Mouse (Mus musculus) megakaryocyte progenitor cell, adult 5-6 weeks (primary cell): Measurements from ENCODE around the gene Vps13d. TPM values are rescaled to one million over a fixed set of nuclear protein-coding genes. Genes with fewer than 3 reads are reported as not detected.

Source experiments
- ATAC-seq: replicated peaks from 2 replicates; pipeline ENCODE4 v1.8.0; 2016; ENCODE audit warnings: mild to moderate bottlenecking, moderate TSS enrichment, inconsistent platforms; ENCODE audit not compliant: poor library complexity
- total RNA-seq, 2 experiments: library from RNA; stranded (forward) in 1 of 2; stranded (reverse) in 1 of 2; fragments of 157-497, 149-512 nt in 1 of 2; fragments of 200-1000 nt in 1 of 2; gene quantifications; 2 replicates each; pipeline versions ENCODE4 v1.2.3 to v1.2.4; 2015 to 2017

The Vps13d gene
- total RNA-seq, 2 experiments from 2014 or later = 19.9 to 45.6 TPM

- peak; percentile 42; the same call in 1 of the 2 replicates for ATAC-seq
These were observed 208.6 kb downstream of the Vps13d start for GRCm38 (mm10) chr4:144986016-144986805.

- ATAC-seq = no peak
These were observed 210.9 kb downstream of the Vps13d start for GRCm38 (mm10) chr4:144983821-144984371.

DNA sequence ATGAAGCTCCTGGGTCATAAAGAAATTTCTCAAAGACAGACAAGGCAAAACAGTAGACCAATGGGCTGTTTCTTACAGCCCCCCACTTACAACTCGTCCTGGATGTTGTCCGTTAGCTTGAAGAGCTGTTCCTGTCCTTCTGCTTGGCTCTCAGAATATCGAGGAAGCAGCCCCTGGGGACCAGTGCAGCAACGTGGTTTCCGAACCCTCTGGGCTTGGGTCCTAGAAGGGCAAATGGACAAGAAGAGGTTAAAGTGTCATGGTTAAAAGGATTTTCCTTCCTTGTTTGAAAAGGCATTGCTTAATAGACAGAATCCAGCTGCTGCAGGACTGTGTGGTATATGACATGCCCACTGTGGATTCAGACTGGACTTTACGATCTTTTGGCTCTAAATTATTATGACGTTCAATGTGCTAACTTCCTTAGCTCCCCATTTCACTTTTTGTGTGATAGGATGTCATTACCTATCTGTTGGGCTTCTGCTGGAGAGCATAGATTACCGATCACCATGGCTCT lies 211.5 kb downstream of the Vps13d start:
- ATAC-seq = no peak

DNA sequence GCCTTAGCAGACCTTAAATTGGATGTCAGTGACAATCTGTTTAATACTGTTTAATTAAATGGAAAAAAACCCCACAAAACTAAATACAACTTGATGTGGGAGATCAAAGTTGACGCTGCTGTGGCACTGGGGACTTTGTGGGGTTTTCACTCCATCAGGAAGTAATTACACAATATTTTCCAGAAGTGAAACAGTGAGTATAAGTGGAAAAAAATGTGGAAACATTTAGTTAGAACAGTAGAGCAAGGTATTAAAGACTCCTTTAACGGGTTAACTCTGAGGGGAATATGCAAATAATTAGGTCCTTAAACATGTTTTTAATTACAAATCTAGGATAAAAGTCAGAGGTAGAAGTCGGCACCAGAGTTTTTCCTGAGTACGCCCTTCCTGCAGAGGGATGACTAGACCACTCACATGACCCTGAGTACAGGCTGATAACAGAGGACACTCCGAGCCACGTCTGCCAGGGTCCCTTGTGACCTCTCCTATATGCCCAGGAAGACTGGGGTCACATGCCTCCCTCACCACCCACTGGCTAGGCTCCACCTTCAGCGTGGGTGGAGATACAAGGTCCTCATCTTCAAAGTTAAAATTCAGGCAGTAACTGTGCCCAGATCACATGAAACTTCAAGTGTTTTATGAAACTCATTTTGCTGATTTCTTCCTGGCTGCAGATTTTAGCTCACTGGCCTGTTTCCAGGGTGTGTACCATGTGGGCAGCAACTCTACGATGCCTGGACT lies 213.8 kb downstream of the Vps13d start:
- peak; percentile 77 for ATAC-seq

DNA sequence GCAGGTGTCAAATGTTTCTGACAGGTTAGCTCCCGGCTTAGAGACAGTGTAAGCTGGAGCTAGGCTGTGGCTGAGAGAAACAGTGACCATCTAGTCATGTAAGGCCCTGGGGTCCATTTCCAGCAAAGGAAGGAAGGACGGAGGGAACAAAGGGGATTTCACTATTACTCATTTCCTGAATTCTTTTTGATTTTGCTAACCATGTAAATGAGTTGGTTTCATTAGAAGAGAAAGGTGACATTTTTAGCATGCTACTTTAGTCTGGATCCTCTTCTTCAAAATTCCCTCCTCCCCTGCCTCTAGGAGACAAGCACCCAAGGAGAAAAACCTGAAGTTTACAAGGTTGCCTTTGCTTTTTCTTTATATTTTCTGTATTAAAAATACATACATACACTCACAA lies 214.7 kb downstream of the Vps13d start:
- ATAC-seq = 0 out of 2 replicates have a peak, but pooled peaks have one; percentile 13

GRCm38 (mm10) chr4:144978039-144978438 lies 216.8 kb downstream of the Vps13d start:
- ATAC-seq = no peak

GRCm38 (mm10) chr4:144977057-144977456 lies 217.7 kb downstream of the Vps13d start:
- no peak for ATAC-seq

GRCm38 (mm10) chr4:144975505-144975904 lies 219.3 kb downstream of the Vps13d start:
- no peak for ATAC-seq

DNA sequence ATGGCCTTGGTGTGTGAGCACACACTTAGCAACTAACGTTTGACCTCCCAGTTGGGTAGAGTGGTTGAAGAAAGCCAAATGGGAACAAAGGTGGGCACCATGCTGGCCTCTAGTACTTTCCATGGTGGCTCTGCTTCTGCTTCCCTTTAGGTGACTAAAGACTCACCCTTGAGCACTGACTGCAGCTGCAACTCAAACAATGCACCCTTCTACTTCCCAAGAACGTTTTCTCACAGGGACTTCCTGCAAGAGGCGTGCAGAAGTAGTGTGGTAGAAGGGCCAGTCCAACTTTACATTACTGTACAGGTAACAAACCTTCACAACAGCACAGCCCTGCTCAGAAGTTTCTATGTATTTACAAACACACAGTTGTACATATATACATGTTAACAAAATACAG lies 220.3 kb downstream of the Vps13d start:
- ATAC-seq = peak; percentile 17

DNA sequence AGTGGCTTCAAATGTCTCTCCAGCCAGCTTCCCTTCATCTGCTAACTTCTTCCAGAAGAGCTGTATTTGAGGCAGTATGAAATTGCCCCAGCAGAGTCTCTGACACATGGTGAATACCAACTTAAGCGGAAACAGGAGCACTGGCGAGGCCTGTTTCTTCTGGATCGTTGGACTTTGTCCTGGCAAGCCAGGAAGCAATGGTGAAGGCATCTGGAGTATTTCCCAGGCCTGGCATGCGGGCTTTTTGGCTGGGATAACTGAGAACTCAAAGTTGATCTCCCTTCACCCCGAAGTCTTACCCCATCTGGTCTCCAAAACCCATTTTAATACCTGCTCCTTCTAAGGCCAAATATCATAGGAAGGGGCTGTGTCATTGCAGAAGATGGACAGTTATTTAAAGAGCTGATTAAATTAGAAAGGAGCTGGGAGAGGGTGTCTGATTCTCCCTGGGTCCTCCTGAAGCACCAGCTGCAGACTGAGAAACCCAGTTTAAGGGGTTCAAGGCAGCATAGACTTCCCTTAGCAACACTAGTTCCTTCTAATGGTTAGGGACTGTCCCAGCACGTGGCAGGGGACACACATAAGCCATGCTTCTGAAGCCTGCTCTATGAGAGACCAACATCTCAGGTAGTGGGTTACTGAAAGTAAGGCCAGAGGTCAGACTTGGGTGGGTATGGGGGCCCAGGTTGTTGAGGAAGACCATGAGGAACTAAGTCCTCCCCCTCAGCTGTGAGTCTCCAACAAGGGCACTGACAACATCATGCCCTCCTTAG lies 221.7 kb downstream of the Vps13d start:
- ATAC-seq = no peak

DNA sequence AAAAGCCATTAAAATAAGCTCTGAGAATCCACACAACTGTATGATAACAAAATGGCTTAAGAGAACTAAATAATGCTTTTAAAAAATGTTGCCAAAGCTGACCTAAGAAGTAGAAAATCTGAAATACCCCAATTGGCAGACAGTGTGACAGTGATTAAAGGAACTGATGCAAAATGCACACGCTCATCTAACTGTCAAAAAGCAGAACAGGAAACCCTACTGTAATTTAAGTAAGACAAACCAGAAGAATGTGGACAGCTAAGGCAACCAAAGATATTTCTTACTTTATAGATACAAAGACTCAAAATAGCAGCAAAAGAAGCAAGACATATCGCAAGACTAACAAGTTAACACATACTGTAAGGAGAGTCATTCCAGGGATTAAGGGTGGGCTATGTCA lies 223.8 kb downstream of the Vps13d start:
- ATAC-seq = peak; percentile 67

DNA sequence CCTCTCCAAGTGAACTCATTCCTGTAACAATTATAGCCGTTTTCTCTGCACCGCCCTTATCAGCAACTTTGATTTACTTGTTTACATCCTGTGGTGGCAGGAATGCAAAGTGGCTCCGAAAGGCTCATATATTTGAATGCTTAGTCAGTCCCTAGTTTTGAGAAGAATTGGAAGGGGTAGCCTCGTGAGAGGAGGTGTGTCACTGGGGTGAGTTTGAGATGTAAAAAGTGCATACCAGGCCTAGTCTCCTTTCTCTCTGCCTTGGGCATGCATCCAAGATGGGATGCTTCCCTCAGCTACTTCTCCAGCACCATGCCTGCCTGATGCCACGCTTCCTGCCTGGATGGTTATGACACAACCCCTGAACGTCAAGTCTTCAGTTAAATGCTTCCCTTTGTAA lies 225.8 kb downstream of the Vps13d start:
- peak; percentile 49 for ATAC-seq

DNA sequence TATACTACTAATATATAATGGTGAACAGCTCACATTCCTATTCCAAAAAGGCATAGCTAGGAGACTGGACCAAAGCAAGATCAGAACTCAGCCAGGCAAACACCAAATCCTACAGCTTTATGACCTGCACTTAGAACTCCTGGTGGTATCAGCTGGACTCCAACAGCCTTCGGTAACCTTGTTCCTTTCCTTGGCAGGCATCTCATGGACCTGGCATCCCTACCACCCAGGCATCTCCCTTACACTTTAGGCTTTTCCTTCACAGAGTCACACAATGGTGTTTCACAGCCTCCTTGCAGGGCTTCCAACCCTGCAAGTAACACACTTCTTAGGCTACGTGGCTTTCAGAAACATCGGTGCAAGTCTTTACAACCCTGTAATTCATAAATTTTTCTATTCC lies 226.4 kb downstream of the Vps13d start:
- no peak for ATAC-seq

DNA sequence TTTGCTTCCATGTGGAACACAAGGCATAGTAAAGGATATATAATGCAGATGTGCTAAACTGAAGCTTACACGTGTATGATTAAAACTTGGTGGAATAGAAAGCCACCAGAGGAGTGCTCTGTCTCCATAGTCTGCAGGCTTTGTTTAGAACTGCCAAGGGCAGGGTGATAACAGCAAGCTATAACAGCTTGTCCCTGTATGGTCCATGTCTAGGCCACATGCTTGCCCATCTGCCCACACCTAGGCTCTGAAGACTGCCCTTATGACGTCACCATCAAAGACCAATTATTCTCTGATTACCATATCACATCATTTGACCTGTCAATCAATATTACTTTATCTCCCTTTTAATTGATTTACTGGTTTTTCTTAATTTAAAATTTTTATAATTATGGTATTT lies 229.6 kb downstream of the Vps13d start:
- no peak for ATAC-seq

- ATAC-seq = no peak
These were observed 233.1 kb downstream of the Vps13d start for GRCm38 (mm10) chr4:144961696-144962095.

DNA sequence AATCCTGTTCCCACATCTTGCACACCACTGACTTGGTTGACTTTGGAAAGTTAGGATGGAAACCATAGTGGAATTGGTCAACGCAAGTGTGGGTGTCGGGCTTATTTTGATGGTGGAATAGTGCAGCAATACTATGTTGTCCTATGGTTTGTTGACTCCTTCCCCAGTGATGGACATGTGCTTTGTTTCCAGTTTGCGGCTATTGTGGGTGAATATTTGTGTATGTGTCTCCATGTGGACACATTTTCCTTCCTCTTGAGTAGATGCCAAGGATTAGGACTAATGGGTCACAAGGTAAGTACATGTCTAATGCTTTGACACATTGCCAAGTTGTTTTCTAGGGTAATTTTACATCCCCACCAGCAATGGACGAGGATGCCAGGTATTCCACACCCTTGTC lies 233.6 kb downstream of the Vps13d start:
- ATAC-seq = no peak

GRCm38 (mm10) chr4:144960188-144960904 lies 234.5 kb downstream of the Vps13d start:
- peak; percentile 71 for ATAC-seq

DNA sequence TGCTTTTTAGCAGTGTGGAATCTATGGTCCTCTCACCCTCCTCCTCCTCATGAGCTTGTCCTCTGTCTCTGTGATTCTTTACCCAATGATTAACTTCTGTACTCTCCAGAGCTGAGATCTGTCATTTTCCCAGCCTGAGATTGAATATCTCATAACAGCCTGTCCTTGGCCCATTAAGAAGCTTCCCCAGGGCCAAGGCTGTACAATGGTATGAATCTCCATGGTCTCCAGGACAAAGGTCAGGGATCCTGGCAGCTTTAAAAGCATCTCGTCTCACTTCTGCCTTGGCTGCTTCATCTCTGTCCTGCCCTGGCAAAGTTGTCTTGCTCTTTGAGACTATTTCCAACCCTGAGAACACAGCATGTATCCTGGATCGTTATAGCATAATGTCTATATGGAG lies 237.1 kb downstream of the Vps13d start:
- ATAC-seq = no peak

DNA sequence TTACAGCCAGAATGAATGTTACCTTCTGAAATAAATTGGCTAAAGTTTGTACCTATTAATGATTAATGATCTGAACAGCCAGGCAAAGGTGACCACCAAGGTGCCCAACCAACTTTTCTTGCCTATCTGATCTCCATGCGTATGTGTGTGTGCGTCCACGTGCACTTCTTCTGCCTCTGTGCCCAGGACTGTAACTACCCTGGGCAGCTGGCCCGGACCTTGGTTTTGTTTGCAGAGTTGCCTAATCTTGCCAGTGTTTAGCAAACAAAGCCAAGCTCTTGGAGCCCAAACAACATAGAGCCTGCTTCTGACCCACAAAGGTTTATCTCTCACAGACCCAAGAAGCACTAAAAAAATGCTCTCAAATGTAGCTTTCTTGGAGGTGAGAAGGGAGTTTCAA lies 237.6 kb downstream of the Vps13d start:
- ATAC-seq = no peak

- ATAC-seq = no peak
These were observed 238.5 kb downstream of the Vps13d start for GRCm38 (mm10) chr4:144956293-144956692.
